27 mouse cellular contexts compared by ENCODE assay signal in the genomic region with DNA sequence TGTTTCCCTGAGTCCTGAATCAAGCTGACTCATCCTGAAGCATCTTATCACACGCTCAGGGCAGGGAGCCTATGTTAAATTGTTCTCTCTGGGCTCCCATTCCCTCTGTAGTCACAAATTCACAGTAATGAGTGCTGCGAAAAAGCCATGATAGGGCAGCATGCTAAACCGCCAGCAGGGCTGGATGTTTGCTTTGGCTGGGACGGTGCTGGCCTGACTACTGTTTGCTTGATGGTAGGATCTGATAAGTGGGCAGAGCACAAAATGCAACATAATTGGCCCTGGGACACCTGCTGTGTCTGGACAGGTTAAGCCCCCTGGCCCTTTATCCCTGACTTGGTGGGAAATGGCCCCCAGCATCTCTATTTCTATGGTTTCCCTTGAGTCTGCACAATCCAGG. TPM values are rescaled to one million over a fixed set of nuclear protein-coding genes. Genes with fewer than 3 reads are reported as not detected.
DNase-seq lines count a peak whose midpoint lies in the region; ATAC-seq and TF ChIP-seq lines count a peak whose summit lies in the region.
"Had no signal": no experiment of that assay in that cellular context is flagged by ENCODE, and none has a peak within 500 bp of the region (broad histone marks: within the 10 kb centered on the region; RNA-seq: fewer than 3 reads in every experiment).

No protein-coding gene starts in this region.

- H3K79me2 ChIP-seq in liver, adult 2 months (ENCODE audit: control insufficient read depth, insufficient read depth, low read length) = peaks cover 4% of the 10 kb centered on the region; the same call in 1 of the 2 replicates

- WGBS in forebrain, embryonic 10.5 days = 47% methylated on average over 4 of the region's 4 CpGs
- 32% methylated on average over 4 of the region's 4 CpGs for WGBS in forebrain, embryonic 16.5 days
- 27% methylated on average over 4 of the region's 4 CpGs for WGBS in liver, adult 2 months
- WGBS in liver, embryonic 12.5 days (ENCODE audit: insufficient replicate concordance) = 55% methylated on average over 4 of the region's 4 CpGs
- WGBS in stomach, postnatal 0 days = 33% methylated on average over 4 of the region's 4 CpGs

- TF ChIP-seq EP300 in stomach, postnatal 0 days (optimal IDR thresholded peaks at IDR 0.05) = no peak

- H3K27me3 ChIP-seq in forebrain, embryonic 10.5 days (ENCODE audit: poor library complexity, severe bottlenecking) = no peaks in the 10 kb centered on the region
- H3K27me3 ChIP-seq in forebrain, embryonic 16.5 days (replicated peaks; ENCODE audit: control insufficient read depth, insufficient read depth, low read length) = no peaks in the 10 kb centered on the region
- no peaks in the 10 kb centered on the region for H3K27me3 ChIP-seq in liver, adult 2 months (ENCODE audit: control insufficient read depth, insufficient read depth, low read length)
- H3K27me3 ChIP-seq in liver, embryonic 12.5 days (replicated peaks) = no peaks in the 10 kb centered on the region
- H3K27me3 ChIP-seq in stomach, postnatal 0 days (ENCODE audit: control insufficient read depth, insufficient read depth, low read length) = no peaks in the 10 kb centered on the region
- H3K27me3 ChIP-seq: embryonic facial prominence, embryonic 15.5 days; forebrain, embryonic 13.5 days; heart, embryonic 15.5 days had no signal

- no peaks in the 10 kb centered on the region for H3K36me3 ChIP-seq in forebrain, embryonic 10.5 days (replicated peaks)
- no peaks in the 10 kb centered on the region for H3K36me3 ChIP-seq in forebrain, embryonic 16.5 days (ENCODE audit: control insufficient read depth, insufficient read depth)
- H3K36me3 ChIP-seq in liver, adult 2 months (ENCODE audit: control insufficient read depth, insufficient read depth, low read length) = no peaks in the 10 kb centered on the region
- H3K36me3 ChIP-seq in liver, embryonic 12.5 days = no peaks in the 10 kb centered on the region
- no peaks in the 10 kb centered on the region for H3K36me3 ChIP-seq in stomach, postnatal 0 days (ENCODE audit: control insufficient read depth, insufficient read depth, low read length)
- H3K36me3 ChIP-seq: embryonic facial prominence, embryonic 15.5 days; heart, embryonic 15.5 days; hindbrain, embryonic 10.5 days had no signal

- ATAC-seq in forebrain, embryonic 16.5 days = no peak
- ATAC-seq in liver, embryonic 12.5 days = no peak
- peak; percentile 30 for ATAC-seq in stomach, postnatal 0 days (ENCODE audit: low FRiP score, low TSS enrichment)
- ATAC-seq: forebrain, embryonic 13.5 days; intestine, postnatal 0 days had no signal

- no peak for TF ChIP-seq POLR2A in liver, adult 2 months (IDR thresholded peaks at IDR 0.05; ENCODE audit: extremely low read depth, insufficient read depth, low read length)

- TF ChIP-seq CTCF in liver, adult 2 months (IDR thresholded peaks at IDR 0.05; ENCODE audit: low read depth, low read length) = 0 out of 2 replicates have a peak, but pooled peaks have one; percentile 25
- peak; percentile 14; the same call in 1 of the 2 replicates for TF ChIP-seq CTCF in stomach, postnatal 0 days (IDR thresholded peaks at IDR 0.05; ENCODE audit: low read depth)

- H3K9me3 ChIP-seq in forebrain, embryonic 10.5 days = no peaks in the 10 kb centered on the region
- H3K9me3 ChIP-seq in forebrain, embryonic 16.5 days (ENCODE audit: control insufficient read depth, low read length) = no peaks in the 10 kb centered on the region
- no peaks in the 10 kb centered on the region for H3K9me3 ChIP-seq in liver, embryonic 12.5 days (replicated peaks)
- H3K9me3 ChIP-seq in stomach, postnatal 0 days (ENCODE audit: control insufficient read depth, low read length) = no peaks in the 10 kb centered on the region
- H3K9me3 ChIP-seq: embryonic facial prominence, embryonic 15.5 days; forebrain, embryonic 13.5 days; heart, embryonic 15.5 days; hindbrain, embryonic 10.5 days had no signal

- H3K4me1 ChIP-seq in forebrain, embryonic 10.5 days = peaks cover 22% of the 10 kb centered on the region
- peaks cover 5% of the 10 kb centered on the region for H3K4me1 ChIP-seq in forebrain, embryonic 16.5 days (replicated peaks; ENCODE audit: control insufficient read depth, insufficient read depth, low read length)
- peaks cover 5% of the 10 kb centered on the region for H3K4me1 ChIP-seq in liver, adult 2 months (ENCODE audit: control insufficient read depth, insufficient read depth, low read length)
- peaks cover 20% of the 10 kb centered on the region for H3K4me1 ChIP-seq in liver, embryonic 12.5 days
- H3K4me1 ChIP-seq in stomach, postnatal 0 days (replicated peaks; ENCODE audit: control insufficient read depth, insufficient read depth) = peaks cover 2% of the 10 kb centered on the region; the same call in 1 of the 2 replicates

- no peak overlapping the region for H3K9ac ChIP-seq in forebrain, embryonic 16.5 days (replicated peaks; ENCODE audit: low read depth, low read length)
- H3K9ac ChIP-seq in liver, adult 2 months (ENCODE audit: low read depth, low read length) = no peak overlapping the region
- H3K9ac ChIP-seq in liver, embryonic 12.5 days = no peak overlapping the region
- H3K9ac ChIP-seq in stomach, postnatal 0 days (ENCODE audit: low read length) = no peak overlapping the region
- H3K9ac ChIP-seq: embryonic facial prominence, embryonic 15.5 days; forebrain, embryonic 13.5 days; heart, embryonic 15.5 days; hindbrain, embryonic 14.5 days had no signal

- DNase-seq in forebrain, embryonic 10.5 days (ENCODE audit: extremely low spot score, low spot score) = peak; percentile 25
- peak; percentile 76 for DNase-seq in liver, adult 2 months (ENCODE audit: extremely low read depth, low read depth, low spot score)
- peak; percentile 30 to 45 for DNase-seq in urinary bladder, postnatal 36 days (ENCODE audit: low spot score in 2 of 2)
- no peak for DNase-seq in urinary bladder, postnatal 25 days (ENCODE audit: low spot score)
- peak; percentile 44 for DNase-seq in stomach, postnatal 0 days (ENCODE audit: low spot score)
- no peak for DNase-seq in T-cell, adult 2 months (ENCODE audit: low spot score)
- DNase-seq: adrenal gland, adult 8-10 months; adrenal gland, postnatal 36 days; cerebellum, adult 18-20 months; cerebellum, postnatal 14 days; embryo, embryonic 11 days; gastrocnemius, postnatal 10 days; heart, adult 2 months; heart, postnatal 14 days had no signal

- 0 out of 2 replicates have a peak overlapping the region, but pooled peaks have one; percentile 37 for H3K27ac ChIP-seq in forebrain, embryonic 10.5 days
- no peak overlapping the region for H3K27ac ChIP-seq in forebrain, embryonic 16.5 days (ENCODE audit: low read length)
- H3K27ac ChIP-seq in liver, adult 2 months (replicated peaks; ENCODE audit: insufficient read depth, low read depth, low read length) = no peak overlapping the region
- H3K27ac ChIP-seq in liver, embryonic 12.5 days = no peak overlapping the region
- H3K27ac ChIP-seq in stomach, postnatal 0 days (replicated peaks) = no peak overlapping the region
- H3K27ac ChIP-seq: embryonic facial prominence, embryonic 15.5 days; forebrain, embryonic 13.5 days; heart, adult 2 months; heart, embryonic 15.5 days; hindbrain, embryonic 10.5 days; hindbrain, embryonic 14.5 days had no signal

- H3K4me2 ChIP-seq in forebrain, embryonic 16.5 days (ENCODE audit: low read length) = no peak overlapping the region
- no peak overlapping the region for H3K4me2 ChIP-seq in liver, embryonic 12.5 days
- H3K4me2 ChIP-seq in stomach, postnatal 0 days (replicated peaks; ENCODE audit: low read depth) = no peak overlapping the region
- H3K4me2 ChIP-seq: embryonic facial prominence, embryonic 15.5 days; forebrain, embryonic 13.5 days; heart, embryonic 11.5 days; heart, embryonic 15.5 days; hindbrain, embryonic 14.5 days had no signal

- no peak overlapping the region for H3K4me3 ChIP-seq in forebrain, embryonic 10.5 days
- H3K4me3 ChIP-seq in forebrain, embryonic 16.5 days (replicated peaks; ENCODE audit: low read length) = no peak overlapping the region
- no peak overlapping the region for H3K4me3 ChIP-seq in liver, adult 2 months (ENCODE audit: insufficient read depth, low read depth, low read length)
- H3K4me3 ChIP-seq in liver, embryonic 12.5 days = no peak overlapping the region
- no peak overlapping the region for H3K4me3 ChIP-seq in stomach, postnatal 0 days (ENCODE audit: low read depth, low read length)
- H3K4me3 ChIP-seq: embryonic facial prominence, embryonic 15.5 days; erythroblast, embryonic 14.5 days; forebrain, embryonic 13.5 days; heart, adult 2 months; heart, embryonic 15.5 days; hindbrain, embryonic 10.5 days had no signal

RNA-seq across cellular contexts. Expression of a gene that starts 3.1 kb away (rescaled TPM):
- polyA plus RNA-seq in forebrain, embryonic 10.5 days (2016; fragmentation: Nextera tagmentation; extraction: Ambion mirVana) = 9.9 and 12.0 TPM in 2 replicates
- polyA plus RNA-seq in forebrain, embryonic 16.5 days (2015; fragmentation: Nextera tagmentation; extraction: Ambion mirVana) = 13.4 and 18.8 TPM in 2 replicates
- total RNA-seq in liver, adult 2 months (2014; rRNA removed) = 10.0 and 10.7 TPM in 2 replicates
- polyA plus RNA-seq in liver, adult 2 months (2012; rRNA removed) = 10.0 and 13.7 TPM in 2 replicates
- 7.8 and 9.3 TPM in 2 replicates for polyA plus RNA-seq in liver, embryonic 12.5 days (2016; fragmentation: Nextera tagmentation; extraction: Ambion mirVana)
- 11.6 and 11.8 TPM in 2 replicates for polyA plus RNA-seq in stomach, postnatal 0 days (2015; fragmentation: Nextera tagmentation; extraction: Ambion mirVana)

RNA-seq across cellular contexts. Expression of a gene that starts 22.4 kb away (rescaled TPM):
- not detected in 2 replicates for polyA plus RNA-seq in forebrain, embryonic 10.5 days (2016; fragmentation: Nextera tagmentation; extraction: Ambion mirVana)
- polyA plus RNA-seq in forebrain, embryonic 16.5 days (2015; fragmentation: Nextera tagmentation; extraction: Ambion mirVana) = not detected in 2 replicates
- not detected in 2 replicates for total RNA-seq in liver, adult 2 months (2014; rRNA removed)
- polyA plus RNA-seq in liver, adult 2 months (2012; rRNA removed) = not detected in 2 replicates
- 1.4 and 1.7 TPM in 2 replicates for polyA plus RNA-seq in liver, embryonic 12.5 days (2016; fragmentation: Nextera tagmentation; extraction: Ambion mirVana)
- 4.8 and 5.7 TPM in 2 replicates for polyA plus RNA-seq in stomach, postnatal 0 days (2015; fragmentation: Nextera tagmentation; extraction: Ambion mirVana)
- total RNA-seq: adrenal gland, adult 8-10 months; adrenal gland, postnatal 36 days; common myeloid progenitor, adult 5-6 weeks; gastrocnemius, postnatal 10 days; gastrocnemius, postnatal 4 days; heart, adult 2 months; heart, postnatal 14 days had no signal
- polyA plus RNA-seq: C2C12; forebrain, embryonic 13.5 days; heart, adult 2 months; heart, embryonic 11.5 days; hindbrain, embryonic 14.5 days had no signal

RNA-seq across cellular contexts. Expression of a gene that starts 56.5 kb away (rescaled TPM):
- polyA plus RNA-seq in forebrain, embryonic 10.5 days (2016; fragmentation: Nextera tagmentation; extraction: Ambion mirVana) = 79.2 and 81.1 TPM in 2 replicates
- 53.9 and 57.6 TPM in 2 replicates for polyA plus RNA-seq in forebrain, embryonic 16.5 days (2015; fragmentation: Nextera tagmentation; extraction: Ambion mirVana)
- total RNA-seq in liver, adult 2 months (2014; rRNA removed) = 16.7 and 17.5 TPM in 2 replicates
- polyA plus RNA-seq in liver, adult 2 months (2012; rRNA removed) = 13.6 and 14.9 TPM in 2 replicates
- polyA plus RNA-seq in liver, embryonic 12.5 days (2016; fragmentation: Nextera tagmentation; extraction: Ambion mirVana) = 49.2 and 49.5 TPM in 2 replicates
- polyA plus RNA-seq in stomach, postnatal 0 days (2015; fragmentation: Nextera tagmentation; extraction: Ambion mirVana) = 21.5 and 23.4 TPM in 2 replicates

RNA-seq across cellular contexts. Expression of a gene that starts 56.6 kb away (rescaled TPM):
- 45.7 and 48.3 TPM in 2 replicates for polyA plus RNA-seq in forebrain, embryonic 10.5 days (2016; fragmentation: Nextera tagmentation; extraction: Ambion mirVana)
- polyA plus RNA-seq in forebrain, embryonic 16.5 days (2015; fragmentation: Nextera tagmentation; extraction: Ambion mirVana) = 40.0 and 44.2 TPM in 2 replicates
- total RNA-seq in liver, adult 2 months (2014; rRNA removed) = 20.8 and 24.8 TPM in 2 replicates
- polyA plus RNA-seq in liver, adult 2 months (2012; rRNA removed) = 14.6 and 17.5 TPM in 2 replicates
- polyA plus RNA-seq in liver, embryonic 12.5 days (2016; fragmentation: Nextera tagmentation; extraction: Ambion mirVana) = 14.6 TPM in 2 replicates
- polyA plus RNA-seq in stomach, postnatal 0 days (2015; fragmentation: Nextera tagmentation; extraction: Ambion mirVana) = 13.5 and 14.8 TPM in 2 replicates

Comparison
In these comparisons a context has a peak if more than half of its experiments do, and no peak if none do; other contexts are left out.
1. DNase-seq: peak in forebrain, embryonic 10.5 days (single experiment), liver, adult 2 months (single experiment), urinary bladder, postnatal 36 days (2 of 2) and stomach, postnatal 0 days (single experiment); none in urinary bladder, postnatal 25 days (single experiment) and T-cell, adult 2 months (single experiment).